Mouse (Mus musculus) limb, embryonic 14.5 days (tissue): ENCODE data around the gene Fbxo17. TPM values are rescaled to one million over a fixed set of nuclear protein-coding genes. Genes with fewer than 3 reads are reported as not detected.

Source experiments
- ATAC-seq: fragments of 200-750 bp; cut with Nextera tagmentation; 2 replicates; pipeline ENCODE4 v1.8.0; 2017; ENCODE audit warnings: low read depth, moderate number of reproducible peaks, moderate TSS enrichment; ENCODE audit not compliant: low FRiP score
- DNase-seq: peaks from one replicate; pipeline ENCODE4 v3.0.0-alpha.2; 2015; ENCODE audit warnings: low spot score
- H3K27ac ChIP-seq: fragments of 300-500 bp; sonication (generic); replicated peaks from 2 replicates; pipeline ENCODE4 v1.5.1; 2014; ENCODE audit warnings: low read depth, mild to moderate bottlenecking, low read length, moderate library complexity, mixed read lengths
- H3K27me3 ChIP-seq: fragments of 300-500 bp; sonication (generic); 2 replicates; pipeline ENCODE4 v1.6.1; 2014; ENCODE audit warnings: low read length, mixed read lengths; ENCODE audit not compliant: control insufficient read depth, insufficient read depth
- H3K36me3 ChIP-seq: fragments of 300-500 bp; sonication (generic); 2 replicates; pipeline ENCODE4 v1.6.1; 2014; ENCODE audit warnings: mild to moderate bottlenecking, low read length, moderate library complexity, mixed read lengths; ENCODE audit not compliant: control insufficient read depth, insufficient read depth
- H3K4me1 ChIP-seq: fragments of 300-500 bp; sonication (generic); 2 replicates; pipeline ENCODE4 v1.6.1; 2014; ENCODE audit warnings: antibody characterized with exemption, low read length, mixed read lengths; ENCODE audit not compliant: control insufficient read depth, insufficient read depth
- H3K4me2 ChIP-seq: fragments of 300-500 bp; sonication (generic); replicated peaks from 2 replicates; pipeline ENCODE4 v1.6.1; 2014; ENCODE audit warnings: low read depth, mild to moderate bottlenecking, low read length, moderate library complexity; ENCODE audit not compliant: severe bottlenecking
- H3K4me3 ChIP-seq: fragments of 300-500 bp; sonication (generic); replicated peaks from 2 replicates; pipeline ENCODE4 v1.5.1; 2014; ENCODE audit warnings: low read length
- H3K9ac ChIP-seq: fragments of 300-500 bp; sonication (generic); 2 replicates; pipeline ENCODE4 v1.6.1; 2014; ENCODE audit warnings: mild to moderate bottlenecking, low read depth, low read length, moderate library complexity; ENCODE audit not compliant: severe bottlenecking
- H3K9me3 ChIP-seq: fragments of 300-500 bp; sonication (generic); 2 replicates; pipeline ENCODE4 v1.6.1; 2016; ENCODE audit warnings: low read length; ENCODE audit not compliant: control insufficient read depth
- POLR2A ChIP-seq: fragments of 200-500 bp; IDR thresholded peaks from 2 replicates; pipeline ENCODE4 v1.8.0; 2012; ENCODE audit warnings: inconsistent platforms, mild to moderate bottlenecking, moderate library complexity, borderline replicate concordance; ENCODE audit not compliant: insufficient read depth, insufficient read length; ENCODE audit errors: extremely low read depth
- WGBS: fragments of 180-500 bp; shearing (Covaris S2); extraction: QIAGEN DNeasy Blood & Tissue Kit; methylation state at CpG from one replicate; pipeline ENCODE4 v1.1.7; 2014; 5-methylcytosine and 5-hydroxymethylcytosine counted together
- polyA plus RNA-seq, 2 experiments: library from polyadenylated mRNA; depleted of rRNA in 1 of 2; stranded (reverse) in 1 of 2; unstranded in 1 of 2; fragments of >200 nt; fragmentation: Nextera tagmentation in 1 of 2; extraction: Ambion mirVana in 1 of 2; gene quantifications; 2 replicates each; pipeline versions ENCODE4 v1.2.1 to v1.2.3; 2012 to 2014

The Fbxo17 gene
- polyA plus RNA-seq, 2 experiments, result 29.0 to 34.8 TPM

- H3K4me1 ChIP-seq, result no peaks in the 10 kb centered on the region
- ATAC-seq, result no peak
- no peak for TF ChIP-seq POLR2A
- no peak overlapping the region for H3K4me2 ChIP-seq
- 0 out of 2 replicates have a peak, but pooled peaks cover 5% of the 10 kb centered on the region for H3K9me3 ChIP-seq
- H3K27me3 ChIP-seq, result no peaks in the 10 kb centered on the region
- 7% methylated on average over 14 of the region's 14 CpGs for WGBS
- DNase-seq, result peak; percentile 61
- no peak overlapping the region for H3K9ac ChIP-seq
- peaks cover 24% of the 10 kb centered on the region for H3K36me3 ChIP-seq
- no peak overlapping the region for H3K4me3 ChIP-seq
- no peak overlapping the region for H3K27ac ChIP-seq
Observed at GRCm38 (mm10) chr7:28726600-28726999, 10.0 kb downstream of the Fbxo17 start.

- WGBS, result 56% methylated on average over 10 of the region's 10 CpGs
- Histone ChIP-seq H3K9ac (no peak overlapping the region), H3K27me3 (no peaks in the 10 kb centered on the region), H3K4me2 (no peak overlapping the region), H3K4me1 (peaks cover 3% of the 10 kb centered on the region; the same call in 1 of the 2 replicates), H3K27ac (no peak overlapping the region), H3K36me3 (peaks cover 24% of the 10 kb centered on the region), H3K4me3 (no peak overlapping the region), H3K9me3 (0 out of 2 replicates have a peak, but pooled peaks cover 6% of the 10 kb centered on the region)
- DNase-seq (no peak), ATAC-seq (no peak)
- TF ChIP-seq POLR2A, result no peak
Observed at GRCm38 (mm10) chr7:28727649-28728340, 11.2 kb downstream of the Fbxo17 start.

DNA sequence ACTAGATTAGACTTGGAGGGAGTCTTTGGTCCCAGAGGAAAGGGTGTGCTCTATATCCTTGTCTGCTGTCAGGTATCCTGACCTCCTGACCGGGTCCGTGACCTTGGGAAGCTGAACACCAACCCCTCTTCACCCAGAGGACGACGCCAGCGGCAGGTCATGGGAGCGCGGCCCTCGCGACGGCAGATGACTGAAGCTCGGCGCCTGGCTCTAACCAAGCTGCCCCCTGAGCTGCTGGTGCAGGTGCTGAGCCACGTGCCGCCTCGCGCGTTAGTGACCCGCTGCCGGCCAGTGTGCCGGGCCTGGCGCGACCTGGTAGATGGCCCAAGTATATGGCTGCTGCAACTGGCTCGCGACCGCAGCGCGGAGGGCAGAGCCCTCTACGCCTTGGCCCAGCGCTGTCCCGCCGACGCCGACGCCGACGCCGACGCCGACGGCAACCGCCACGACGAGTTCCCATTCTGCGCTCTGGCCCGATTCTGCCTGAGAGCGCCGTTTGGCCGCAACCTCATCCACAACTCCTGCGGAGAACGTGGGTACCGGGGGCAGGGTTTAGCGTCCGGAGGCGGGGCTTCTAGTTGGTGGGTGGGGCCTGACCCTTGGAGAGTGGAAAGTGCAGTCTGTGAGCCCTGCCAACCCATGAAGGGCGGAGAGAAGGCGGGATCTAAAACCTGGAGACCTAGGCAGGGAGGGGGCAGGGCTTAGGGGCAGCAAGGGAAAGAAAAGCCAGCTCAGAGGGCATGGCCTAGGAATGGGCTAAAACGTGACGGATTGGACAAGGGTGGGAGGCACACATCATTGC is 15.9 kb downstream of the Fbxo17 start:
- Histone ChIP-seq H3K36me3 (peaks cover 34% of the 10 kb centered on the region), H3K9ac (peak overlapping the region; percentile 48), H3K4me2 (peak overlapping the region; percentile 81), H3K4me3 (peak overlapping the region; percentile 39), H3K4me1 (peaks cover 3% of the 10 kb centered on the region; the same call in 1 of the 2 replicates), H3K27ac (no peak overlapping the region), H3K27me3 (no peaks in the 10 kb centered on the region), H3K9me3 (0 out of 2 replicates have a peak, but pooled peaks cover 6% of the 10 kb centered on the region)
- ATAC-seq, result peak; percentile 81
- WGBS, result 6% methylated on average over 47 of the region's 58 CpGs
- TF ChIP-seq POLR2A, result 0 out of 2 replicates have a peak, but pooled peaks have one; percentile 18
- peak; percentile 69 for DNase-seq

GRCm38 (mm10) chr7:28733211-28733610 is 16.6 kb downstream of the Fbxo17 start:
- no peak overlapping the region for H3K27ac ChIP-seq
- peak overlapping the region; percentile 39 for H3K4me3 ChIP-seq
- 0 out of 2 replicates have a peak overlapping the region, but pooled peaks have one; percentile 48 for H3K9ac ChIP-seq
- no peaks in the 10 kb centered on the region for H3K27me3 ChIP-seq
- WGBS, result 16% methylated on average over 11 of the region's 11 CpGs
- ATAC-seq (no peak), DNase-seq (no peak)
- H3K4me1 ChIP-seq, result peaks cover 3% of the 10 kb centered on the region; the same call in 1 of the 2 replicates
- H3K4me2 ChIP-seq, result peak overlapping the region; percentile 81
- no peak for TF ChIP-seq POLR2A
- H3K9me3 ChIP-seq, result 0 out of 2 replicates have a peak, but pooled peaks cover 6% of the 10 kb centered on the region
- peaks cover 40% of the 10 kb centered on the region for H3K36me3 ChIP-seq

GRCm38 (mm10) chr7:28735701-28736100 is 19.1 kb downstream of the Fbxo17 start:
- H3K27ac ChIP-seq, result no peak overlapping the region
- TF ChIP-seq POLR2A, result no peak
- 0 out of 2 replicates have a peak, but pooled peaks cover 6% of the 10 kb centered on the region for H3K9me3 ChIP-seq
- no peak overlapping the region for H3K4me3 ChIP-seq
- no peak overlapping the region for H3K4me2 ChIP-seq
- peaks cover 3% of the 10 kb centered on the region; the same call in 1 of the 2 replicates for H3K4me1 ChIP-seq
- no peak overlapping the region for H3K9ac ChIP-seq
- WGBS, result 76% methylated on average over 6 of the region's 6 CpGs
- DNase-seq (no peak), ATAC-seq (no peak)
- no peaks in the 10 kb centered on the region for H3K27me3 ChIP-seq
- H3K36me3 ChIP-seq, result peaks cover 41% of the 10 kb centered on the region
